Mouse (Mus musculus): ENCODE measurements around the gene Fam78b. TPM values are rescaled to one million over a fixed set of nuclear protein-coding genes. Genes with fewer than 3 reads are reported as not detected.

Fam78b gene
- polyA plus RNA-seq, 1 experiment from 2014 or later, result 2.4 TPM

GRCm38 (mm10) chr1:167079476-167079875 is 78.3 kb downstream of the Fam78b start:
- WGBS, result 29% methylated on average over 5 of the region's 5 CpGs
- Histone ChIP-seq H3K27ac (replicated peaks) (no peak overlapping the region), H3K4me1 (peaks cover 15% of the 10 kb centered on the region), H3K4me3 (no peak overlapping the region), H3K27me3 (replicated peaks; ENCODE audit: low read depth, poor library complexity, severe bottlenecking) (no peaks in the 10 kb centered on the region), H3K36me3 (replicated peaks) (0 out of 2 replicates have a peak, but pooled peaks cover 3% of the 10 kb centered on the region), H3K9me3 (no peaks in the 10 kb centered on the region)
- peak; percentile 63 for DNase-seq (ENCODE audit: low spot score)

- Histone ChIP-seq H3K4me3 (no peak overlapping the region), H3K36me3 (replicated peaks) (0 out of 2 replicates have a peak, but pooled peaks cover 3% of the 10 kb centered on the region), H3K4me1 (peaks cover 15% of the 10 kb centered on the region), H3K27me3 (replicated peaks; ENCODE audit: low read depth, poor library complexity, severe bottlenecking) (no peaks in the 10 kb centered on the region), H3K9me3 (no peaks in the 10 kb centered on the region), H3K27ac (replicated peaks) (no peak overlapping the region)
- DNase-seq (ENCODE audit: low spot score), result no peak
- 76% methylated on average over 3 of the region's 3 CpGs for WGBS
Measured at GRCm38 (mm10) chr1:167081946-167082345, 80.7 kb downstream of the Fam78b start.

GRCm38 (mm10) chr1:167082506-167083100 is 81.4 kb downstream of the Fam78b start:
- Histone ChIP-seq H3K4me3 (no peak overlapping the region), H3K4me1 (peaks cover 15% of the 10 kb centered on the region), H3K27me3 (replicated peaks; ENCODE audit: low read depth, poor library complexity, severe bottlenecking) (no peaks in the 10 kb centered on the region), H3K27ac (replicated peaks) (no peak overlapping the region), H3K9me3 (no peaks in the 10 kb centered on the region), H3K36me3 (replicated peaks) (0 out of 2 replicates have a peak, but pooled peaks cover 3% of the 10 kb centered on the region)
- WGBS, result 31% methylated on average over 4 of the region's 4 CpGs
- DNase-seq (ENCODE audit: low spot score), result peak; percentile 27

GRCm38 (mm10) chr1:167083181-167083580 is 82.0 kb downstream of the Fam78b start:
- H3K27ac ChIP-seq (replicated peaks), result no peak overlapping the region; the same call in 1 of the 2 replicates

GRCm38 (mm10) chr1:167084330-167084729 is 83.1 kb downstream of the Fam78b start:
- H3K9me3 ChIP-seq, result no peaks in the 10 kb centered on the region

More at GRCm38 (mm10) chr1:167083181-167083580, 82.0 kb downstream of the Fam78b start:
- DNase-seq (ENCODE audit: low spot score), result no peak
- H3K36me3 ChIP-seq (replicated peaks), result 0 out of 2 replicates have a peak, but pooled peaks cover 3% of the 10 kb centered on the region
- 71% methylated on average over 2 of the region's 2 CpGs for WGBS
- peaks cover 15% of the 10 kb centered on the region for H3K4me1 ChIP-seq
- no peaks in the 10 kb centered on the region for H3K9me3 ChIP-seq
- no peak overlapping the region for H3K4me3 ChIP-seq
- H3K27me3 ChIP-seq (replicated peaks; ENCODE audit: low read depth, poor library complexity, severe bottlenecking), result no peaks in the 10 kb centered on the region

DNA sequence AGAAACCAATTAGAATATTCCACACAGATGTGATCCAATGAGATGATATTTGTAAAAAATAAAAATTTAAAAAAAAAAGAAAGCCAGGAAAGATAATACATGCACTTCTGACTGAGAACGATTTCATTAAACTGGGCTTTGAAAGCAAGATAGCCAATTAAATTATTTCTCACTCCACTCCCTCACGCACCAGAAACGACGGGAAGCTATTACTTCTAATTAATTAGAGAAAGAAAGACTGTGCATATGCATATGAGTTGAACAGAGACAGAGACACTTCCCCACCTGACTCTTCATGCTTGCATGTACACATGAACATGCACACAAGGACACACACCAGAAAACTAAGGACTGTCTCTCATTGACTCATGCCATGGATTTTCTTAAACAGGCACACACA is 84.2 kb downstream of the Fam78b start:
- no peaks in the 10 kb centered on the region for H3K36me3 ChIP-seq (replicated peaks)
- no peak for DNase-seq (ENCODE audit: low spot score)
- peaks cover 15% of the 10 kb centered on the region for H3K4me1 ChIP-seq
- H3K4me3 ChIP-seq, result no peak overlapping the region
- WGBS, result 75% methylated on average over 4 of the region's 4 CpGs
- no peak overlapping the region for H3K27ac ChIP-seq (replicated peaks)
- H3K9me3 ChIP-seq, result no peaks in the 10 kb centered on the region
- H3K27me3 ChIP-seq (replicated peaks; ENCODE audit: low read depth, poor library complexity, severe bottlenecking), result no peaks in the 10 kb centered on the region

More at GRCm38 (mm10) chr1:167084330-167084729, 83.1 kb downstream of the Fam78b start:
- Histone ChIP-seq H3K36me3 (replicated peaks) (no peaks in the 10 kb centered on the region), H3K27me3 (replicated peaks; ENCODE audit: low read depth, poor library complexity, severe bottlenecking) (no peaks in the 10 kb centered on the region), H3K4me1 (peaks cover 15% of the 10 kb centered on the region), H3K4me3 (no peak overlapping the region), H3K27ac (replicated peaks) (no peak overlapping the region)
- DNase-seq (ENCODE audit: low spot score), result no peak

- Histone ChIP-seq H3K9me3 (no peaks in the 10 kb centered on the region), H3K4me3 (no peak overlapping the region), H3K27me3 (replicated peaks; ENCODE audit: low read depth, poor library complexity, severe bottlenecking) (no peaks in the 10 kb centered on the region), H3K4me1 (no peaks in the 10 kb centered on the region), H3K27ac (replicated peaks) (no peak overlapping the region), H3K36me3 (replicated peaks) (no peaks in the 10 kb centered on the region)
- 90% methylated on average over 6 of the region's 6 CpGs for WGBS
- no peak for DNase-seq (ENCODE audit: low spot score)
Measured at GRCm38 (mm10) chr1:167090466-167090865, 89.2 kb downstream of the Fam78b start.

DNA sequence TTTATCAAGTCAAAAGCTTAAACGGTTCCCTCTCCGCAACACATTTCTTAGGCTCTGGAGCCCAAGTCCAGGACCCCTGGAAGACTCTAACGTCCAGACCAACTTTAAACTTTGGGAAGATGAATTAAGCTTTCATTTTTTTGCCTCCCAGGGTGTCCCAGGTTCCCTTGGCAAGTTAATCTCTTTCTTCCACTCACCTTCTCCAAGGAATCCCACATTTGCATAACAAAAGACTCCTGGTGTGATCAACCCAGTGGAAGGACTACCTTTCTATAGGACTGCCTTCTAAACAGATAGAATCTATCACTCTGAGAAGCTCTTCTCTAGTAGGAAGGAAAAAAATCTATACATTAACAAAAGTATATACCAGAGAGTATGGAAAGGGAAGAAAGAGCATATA is 92.3 kb downstream of the Fam78b start:
- Histone ChIP-seq H3K27me3 (replicated peaks; ENCODE audit: low read depth, poor library complexity, severe bottlenecking) (no peaks in the 10 kb centered on the region), H3K4me3 (no peak overlapping the region), H3K27ac (replicated peaks) (no peak overlapping the region), H3K4me1 (no peaks in the 10 kb centered on the region), H3K36me3 (replicated peaks) (no peaks in the 10 kb centered on the region), H3K9me3 (no peaks in the 10 kb centered on the region)
- 53% methylated on average over 3 of the region's 3 CpGs for WGBS
- DNase-seq (ENCODE audit: low spot score), result no peak

DNA sequence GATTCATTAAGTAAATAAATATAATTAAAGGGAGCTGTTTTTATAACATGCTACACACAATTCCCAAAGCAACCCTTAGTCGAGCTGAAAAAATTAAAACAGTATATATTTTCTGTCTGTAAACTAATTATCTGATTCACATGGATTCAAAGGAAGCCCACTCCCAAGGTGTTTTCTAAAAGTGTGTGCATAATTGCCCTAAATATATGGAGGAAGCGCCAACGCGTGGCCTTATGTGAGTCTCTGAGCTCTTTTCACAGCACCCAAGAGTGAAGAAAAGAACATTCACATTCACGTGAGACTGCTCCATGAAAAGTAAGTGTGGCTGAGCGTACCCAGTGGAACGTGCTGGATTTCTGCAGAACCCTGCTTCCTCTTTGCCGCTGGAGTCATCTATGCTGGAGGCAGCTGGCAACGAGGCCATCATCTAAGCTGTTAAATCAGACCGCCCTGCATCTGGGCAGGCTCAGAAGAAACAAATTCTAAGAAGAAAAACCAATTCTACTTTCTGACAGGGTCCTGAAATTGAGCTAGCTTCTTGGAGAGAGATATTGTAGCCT is 93.5 kb downstream of the Fam78b start:
- no peak overlapping the region for H3K4me3 ChIP-seq
- no peaks in the 10 kb centered on the region for H3K4me1 ChIP-seq
- H3K27ac ChIP-seq (replicated peaks), result no peak overlapping the region
- no peaks in the 10 kb centered on the region for H3K9me3 ChIP-seq
- H3K36me3 ChIP-seq (replicated peaks), result no peaks in the 10 kb centered on the region
- WGBS, result 89% methylated on average over 10 of the region's 10 CpGs
- no peak for DNase-seq (ENCODE audit: low spot score)
- H3K27me3 ChIP-seq (replicated peaks; ENCODE audit: low read depth, poor library complexity, severe bottlenecking), result no peaks in the 10 kb centered on the region

- Histone ChIP-seq H3K9me3 (no peaks in the 10 kb centered on the region), H3K36me3 (replicated peaks) (no peaks in the 10 kb centered on the region), H3K4me1 (no peaks in the 10 kb centered on the region), H3K4me3 (no peak overlapping the region), H3K27me3 (replicated peaks; ENCODE audit: low read depth, poor library complexity, severe bottlenecking) (no peaks in the 10 kb centered on the region), H3K27ac (replicated peaks) (no peak overlapping the region)
- WGBS, result 91% methylated on average over 7 of the region's 7 CpGs
- no peak for DNase-seq (ENCODE audit: low spot score)
Measured at GRCm38 (mm10) chr1:167098741-167099140, 97.5 kb downstream of the Fam78b start.

DNA sequence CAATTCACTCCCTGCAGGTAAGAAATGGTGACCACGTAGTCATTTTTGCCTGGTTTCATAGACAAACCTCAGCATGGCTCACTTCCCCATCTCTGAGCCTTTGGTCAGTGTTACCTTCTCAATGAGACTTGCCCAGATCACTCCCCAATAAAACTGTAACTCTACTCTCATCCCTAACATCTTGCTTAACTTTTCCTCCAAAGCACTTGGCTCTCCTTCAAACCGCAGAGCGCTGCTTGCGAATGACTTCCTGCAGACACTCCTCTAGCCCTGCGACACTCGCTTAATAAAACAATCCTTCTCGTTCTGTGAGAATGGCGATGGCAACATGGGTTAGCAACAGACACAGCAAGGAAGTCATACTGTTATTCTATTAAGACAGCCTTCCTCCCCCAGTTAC is 100.8 kb downstream of the Fam78b start:
- DNase-seq (ENCODE audit: low spot score), result no peak
- Histone ChIP-seq H3K36me3 (replicated peaks) (no peaks in the 10 kb centered on the region), H3K4me1 (peaks cover 7% of the 10 kb centered on the region; the same call in 1 of the 2 replicates), H3K9me3 (no peaks in the 10 kb centered on the region), H3K4me3 (no peak overlapping the region), H3K27ac (replicated peaks) (no peak overlapping the region), H3K27me3 (replicated peaks; ENCODE audit: low read depth, poor library complexity, severe bottlenecking) (no peaks in the 10 kb centered on the region)
- WGBS, result 94% methylated on average over 8 of the region's 8 CpGs

GRCm38 (mm10) chr1:167102566-167102965 is 101.3 kb downstream of the Fam78b start:
- Histone ChIP-seq H3K9me3 (no peaks in the 10 kb centered on the region), H3K4me3 (no peak overlapping the region), H3K27me3 (replicated peaks; ENCODE audit: low read depth, poor library complexity, severe bottlenecking) (no peaks in the 10 kb centered on the region), H3K27ac (replicated peaks) (no peak overlapping the region), H3K4me1 (peaks cover 7% of the 10 kb centered on the region; the same call in 1 of the 2 replicates), H3K36me3 (replicated peaks) (no peaks in the 10 kb centered on the region)
- WGBS, result 79% methylated on average over 9 of the region's 9 CpGs
- no peak for DNase-seq (ENCODE audit: low spot score)

DNA sequence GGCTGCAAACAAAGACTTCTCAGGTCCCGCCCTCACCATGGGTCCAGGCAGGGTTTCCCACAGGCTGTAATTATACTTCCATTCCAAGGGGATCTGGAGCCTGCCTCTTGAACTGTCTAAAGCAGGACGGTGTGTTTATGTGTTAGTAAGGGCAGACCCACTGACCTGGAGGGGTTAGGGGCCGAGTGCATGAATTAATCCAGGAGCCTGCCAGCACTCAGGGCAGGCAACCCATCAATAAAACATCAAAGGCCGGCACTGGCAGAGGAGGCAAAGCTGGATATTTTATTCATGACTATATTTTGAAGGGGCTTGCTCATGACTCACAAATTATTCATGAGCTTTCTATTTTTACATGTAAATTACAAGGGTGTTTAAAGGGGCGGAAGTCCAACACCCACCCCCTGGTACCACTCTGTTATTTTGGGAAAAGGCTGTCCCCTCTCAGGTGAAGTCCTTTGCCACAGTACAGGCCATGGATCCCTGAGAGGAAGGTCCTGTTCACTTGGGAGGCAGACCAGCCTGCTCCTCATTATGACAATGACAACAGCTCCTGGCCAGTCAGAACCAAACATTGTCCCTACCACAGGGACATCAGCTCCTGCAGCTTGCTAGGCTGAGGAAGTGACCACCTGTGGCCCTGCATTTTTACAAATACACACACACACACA is 103.9 kb downstream of the Fam78b start:
- Histone ChIP-seq H3K4me3 (no peak overlapping the region), H3K27ac (replicated peaks) (no peak overlapping the region), H3K27me3 (replicated peaks; ENCODE audit: low read depth, poor library complexity, severe bottlenecking) (no peaks in the 10 kb centered on the region), H3K36me3 (replicated peaks) (no peaks in the 10 kb centered on the region), H3K9me3 (peaks cover 7% of the 10 kb centered on the region; the same call in 1 of the 2 replicates), H3K4me1 (peaks cover 7% of the 10 kb centered on the region; the same call in 1 of the 2 replicates)
- DNase-seq (ENCODE audit: low spot score), result no peak
- WGBS, result 42% methylated on average over 5 of the region's 5 CpGs
